Mouse (Mus musculus): ENCODE measurements around the gene Hist1h4h. TPM values are rescaled to one million over a fixed set of nuclear protein-coding genes. Genes with fewer than 3 reads are reported as not detected.
"Not testable (repeated sequence)": the region's sequence is repeated elsewhere in the genome, so short reads cannot be mapped to it uniquely, and the experiment has no call there.

The Hist1h4h gene
- total RNA-seq, 2 experiments from 2014 or later: 131 to 139 TPM

GRCm38 (mm10) chr13:23571022-23571503, 40.2 kb downstream of the Hist1h4h start, which contains the start of the genes Hist1h2ae and Hist1h2bg:
Gene Hist1h2ae (minus strand): TSS chr13:23571220.
Gene Hist1h2bg (plus strand): TSS chr13:23571396.
- intact Hi-C loops (cut with DNase I): no loop called here
- peak within 1 kb of the TSS; percentile 92 for H3K27ac ChIP-seq
- DNase-seq: peak; percentile 50
- H3K4me3 ChIP-seq: peak within 1 kb of the TSS; percentile 70
- no peak for TF ChIP-seq CTCF (IDR thresholded peaks at IDR 0.05)

DNA sequence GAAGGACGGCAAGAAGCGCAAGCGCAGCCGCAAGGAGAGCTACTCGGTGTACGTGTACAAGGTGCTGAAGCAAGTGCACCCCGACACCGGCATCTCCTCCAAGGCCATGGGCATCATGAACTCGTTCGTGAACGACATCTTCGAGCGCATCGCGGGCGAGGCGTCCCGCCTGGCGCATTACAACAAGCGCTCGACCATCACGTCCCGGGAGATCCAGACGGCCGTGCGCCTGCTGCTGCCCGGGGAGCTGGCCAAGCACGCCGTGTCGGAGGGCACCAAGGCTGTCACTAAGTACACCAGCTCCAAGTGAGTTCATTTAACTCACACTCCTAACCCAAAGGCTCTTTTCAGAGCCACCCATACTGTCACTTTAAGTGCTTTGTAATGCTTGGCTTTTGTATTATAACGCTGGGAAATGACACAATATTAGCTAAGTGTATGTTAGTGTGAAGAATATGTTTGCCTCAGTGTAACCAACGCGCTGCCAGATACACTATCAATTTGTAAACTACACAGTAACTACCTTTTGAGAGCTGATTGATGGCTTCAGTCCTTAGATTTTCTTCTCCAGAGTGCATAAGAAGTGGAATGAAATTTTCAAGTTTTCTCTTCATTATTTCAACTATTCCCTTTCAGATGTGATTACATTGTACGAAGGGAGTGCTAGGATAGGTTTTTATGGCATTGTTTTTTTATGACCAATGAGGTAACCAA, 40.8 kb downstream of the Hist1h4h start:
- intact Hi-C loops (cut with DNase I); DNase-seq: not testable (repeated sequence)
- peak overlapping the region; percentile 70 for H3K4me3 ChIP-seq
- peak overlapping the region; percentile 92 for H3K27ac ChIP-seq

GRCm38 (mm10) chr13:23572218-23573033, 41.6 kb downstream of the Hist1h4h start:
- Histone ChIP-seq H3K4me3 (peak overlapping the region; percentile 70), H3K27ac (0 out of 2 replicates have a peak overlapping the region, but pooled peaks have one; percentile 68)
- no peak for TF ChIP-seq CTCF (IDR thresholded peaks at IDR 0.05)
- intact Hi-C loops (cut with DNase I): no loop called here
- DNase-seq: no peak

DNA sequence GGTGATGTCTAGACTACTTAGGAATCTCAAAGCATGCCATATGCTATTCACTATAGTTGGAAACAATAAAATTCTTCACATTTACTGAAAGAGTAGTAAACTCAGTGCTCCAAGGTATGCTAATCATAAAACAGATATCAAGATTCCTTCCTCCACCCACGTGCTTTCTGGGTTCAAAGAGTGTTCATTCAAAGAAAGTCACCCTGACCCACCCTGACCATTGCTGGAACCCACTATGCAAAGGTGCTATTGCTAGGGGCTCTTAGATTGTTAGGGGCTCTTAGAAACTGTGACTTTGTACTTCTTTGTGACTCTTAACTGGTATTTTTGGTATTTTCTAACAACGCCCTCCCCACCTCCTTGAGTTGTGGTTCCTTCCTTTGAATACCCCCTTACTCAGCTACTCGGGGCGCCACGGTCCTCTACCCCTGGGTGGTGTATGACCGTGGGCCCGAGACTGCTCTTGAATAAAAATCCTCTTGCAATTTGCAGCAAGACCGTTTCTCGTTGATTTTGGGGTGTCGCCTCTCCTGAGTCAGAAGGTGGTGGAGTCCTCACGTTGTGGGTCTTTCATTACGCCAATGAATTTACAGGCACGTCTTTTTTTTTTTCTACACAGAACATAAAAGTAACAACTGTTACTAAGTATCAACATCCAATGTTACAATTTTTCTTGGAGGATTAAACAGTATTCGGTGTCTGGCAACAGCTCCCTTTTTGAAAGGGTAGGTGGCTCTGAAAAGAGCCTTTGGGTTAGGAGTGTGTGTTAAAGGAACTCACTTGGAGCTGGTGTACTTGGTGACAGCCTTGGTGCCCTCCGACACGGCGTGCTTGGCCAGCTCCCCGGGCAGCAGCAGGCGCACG, 42.4 kb downstream of the Hist1h4h start:
- intact Hi-C loops (cut with DNase I); DNase-seq; H3K27ac ChIP-seq: not testable (repeated sequence)
- H3K4me3 ChIP-seq: peak overlapping the region; percentile 70

DNA sequence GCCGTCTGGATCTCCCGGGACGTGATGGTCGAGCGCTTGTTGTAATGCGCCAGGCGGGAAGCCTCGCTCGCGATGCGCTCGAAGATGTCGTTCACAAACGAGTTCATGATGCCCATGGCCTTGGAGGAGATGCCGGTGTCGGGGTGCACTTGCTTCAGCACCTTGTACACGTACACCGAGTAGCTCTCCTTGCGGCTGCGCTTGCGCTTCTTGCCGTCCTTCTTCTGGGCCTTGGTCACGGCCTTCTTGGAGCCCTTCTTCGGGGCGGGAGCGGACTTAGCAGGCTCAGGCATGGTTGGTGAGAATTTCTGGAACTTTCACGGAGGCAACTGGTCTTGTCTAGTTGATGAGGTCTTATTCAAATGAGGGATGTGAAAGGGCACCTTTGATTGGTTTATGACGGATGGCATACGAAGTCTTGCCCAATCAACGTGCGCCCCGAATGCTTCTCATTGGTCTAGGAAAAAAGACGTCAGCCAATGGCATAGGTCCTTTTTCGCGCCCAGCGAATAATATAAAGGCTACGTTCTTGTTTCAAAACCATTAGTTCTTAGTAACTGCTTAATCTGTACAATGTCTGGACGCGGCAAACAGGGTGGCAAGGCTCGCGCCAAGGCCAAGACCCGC, 43.2 kb downstream of the Hist1h4h start, which contains the start of the genes Hist1h2bf and Hist1h2ad:
Gene Hist1h2bf (minus strand): TSS at position 299 of the 627 bp plus-strand sequence.
Gene Hist1h2ad (plus strand): TSS at position 484 of the 627 bp plus-strand sequence.
- Histone ChIP-seq H3K27ac (peak within 1 kb of the TSS; percentile 83), H3K4me3 (peak within 1 kb of the TSS; percentile 70)
- intact Hi-C loops (cut with DNase I): not testable (repeated sequence)
- DNase-seq: peak; percentile 84

DNA sequence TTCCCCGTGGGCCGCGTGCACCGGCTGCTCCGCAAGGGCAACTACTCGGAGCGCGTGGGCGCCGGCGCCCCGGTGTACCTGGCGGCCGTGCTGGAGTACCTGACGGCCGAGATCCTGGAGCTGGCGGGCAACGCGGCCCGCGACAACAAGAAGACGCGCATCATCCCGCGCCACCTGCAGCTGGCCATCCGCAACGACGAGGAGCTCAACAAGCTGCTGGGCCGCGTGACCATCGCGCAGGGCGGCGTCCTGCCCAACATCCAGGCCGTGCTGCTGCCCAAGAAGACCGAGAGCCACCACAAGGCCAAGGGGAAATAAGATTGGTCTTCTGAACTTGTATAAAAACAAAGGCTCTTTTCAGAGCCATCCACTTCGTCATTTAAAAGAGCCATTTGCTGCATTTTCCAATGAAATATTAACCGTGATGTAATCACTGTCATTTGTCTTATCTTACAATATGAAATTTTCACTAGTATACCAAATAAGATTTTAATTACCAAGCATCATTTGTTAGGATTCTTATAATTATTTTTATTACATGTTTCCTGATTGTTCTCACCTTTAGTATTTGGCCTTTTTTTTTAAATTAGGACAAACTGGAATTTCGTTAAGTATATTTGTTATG, 43.8 kb downstream of the Hist1h4h start:
- peak overlapping the region; percentile 70 for H3K4me3 ChIP-seq
- DNase-seq; intact Hi-C loops (cut with DNase I): not testable (repeated sequence)
- H3K27ac ChIP-seq: peak overlapping the region; percentile 83

GRCm38 (mm10) chr13:23575271-23575851, 44.5 kb downstream of the Hist1h4h start, which contains the start of gene Hist1h3d:
Gene Hist1h3d (plus strand): TSS chr13:23575763.
- Histone ChIP-seq H3K27ac (peak within 1 kb of the TSS; percentile 83), H3K4me3 (peak within 1 kb of the TSS; percentile 70)
- TF ChIP-seq CTCF (IDR thresholded peaks at IDR 0.05): no peak
- intact Hi-C loops (cut with DNase I): no loop called here
- peak; percentile 17 for DNase-seq

DNA sequence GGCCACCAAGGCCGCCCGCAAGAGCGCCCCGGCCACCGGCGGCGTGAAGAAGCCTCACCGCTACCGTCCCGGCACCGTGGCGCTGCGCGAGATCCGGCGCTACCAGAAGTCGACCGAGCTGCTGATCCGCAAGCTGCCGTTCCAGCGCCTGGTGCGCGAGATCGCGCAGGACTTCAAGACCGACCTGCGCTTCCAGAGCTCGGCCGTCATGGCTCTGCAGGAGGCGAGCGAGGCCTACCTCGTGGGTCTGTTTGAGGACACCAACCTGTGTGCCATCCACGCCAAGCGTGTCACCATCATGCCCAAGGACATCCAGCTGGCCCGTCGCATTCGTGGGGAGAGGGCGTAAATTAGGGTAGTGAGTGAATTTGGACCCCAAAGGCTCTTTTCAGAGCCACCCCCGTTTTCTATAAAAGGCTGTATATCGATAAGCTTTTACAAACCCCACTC, 45.0 kb downstream of the Hist1h4h start:
- H3K27ac ChIP-seq: peak overlapping the region; percentile 83
- H3K4me3 ChIP-seq: peak overlapping the region; percentile 70
- DNase-seq: peak; percentile 23
- intact Hi-C loops (cut with DNase I): not testable (repeated sequence)

GRCm38 (mm10) chr13:23576351-23576881, 45.6 kb downstream of the Hist1h4h start:
- intact Hi-C loops (cut with DNase I): no loop called here

DNA sequence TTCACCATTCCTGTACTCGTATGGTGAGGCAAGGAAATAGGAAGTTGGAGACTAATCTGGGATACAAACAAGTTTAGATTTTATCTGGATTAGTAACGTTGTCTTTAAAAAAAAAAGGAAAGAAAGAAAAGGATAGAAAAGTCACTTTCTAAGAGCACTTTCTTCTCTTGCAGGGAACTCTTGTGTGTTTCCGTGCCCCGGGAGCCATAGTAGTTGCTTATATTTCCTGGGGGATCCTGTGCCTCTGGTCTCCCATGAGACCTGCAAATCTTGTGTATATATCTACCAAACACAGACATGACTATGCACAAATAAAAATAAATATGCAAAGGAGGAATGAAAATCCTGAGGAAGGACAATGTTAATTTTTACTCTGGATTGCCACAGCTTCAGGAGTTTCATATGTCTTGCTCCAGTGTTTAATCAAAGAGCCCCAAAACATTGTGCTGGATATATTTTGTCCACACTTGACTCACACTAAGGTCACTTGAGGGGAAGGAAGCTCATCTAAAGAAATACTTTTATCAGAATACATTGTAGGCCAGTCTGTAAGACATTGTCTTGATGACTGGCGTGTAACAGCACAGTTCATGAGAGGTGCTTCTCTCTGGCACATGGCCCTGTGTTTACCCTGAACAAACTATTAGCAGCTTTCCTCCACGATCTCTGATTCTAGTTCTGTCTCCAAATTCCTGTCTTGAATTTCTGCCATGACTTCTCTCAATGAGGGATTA, 46.2 kb downstream of the Hist1h4h start:
- no peak for TF ChIP-seq CTCF (IDR thresholded peaks at IDR 0.05)
- intact Hi-C loops (cut with DNase I): no loop called here
- Histone ChIP-seq H3K4me3 (peak overlapping the region; percentile 70), H3K27ac (no peak overlapping the region; the same call in 1 of the 2 replicates)
- no peak for DNase-seq

More at GRCm38 (mm10) chr13:23576351-23576881, 45.6 kb downstream of the Hist1h4h start:
- DNase-seq: no peak
- TF ChIP-seq CTCF (IDR thresholded peaks at IDR 0.05): no peak
- peak overlapping the region; percentile 70 for H3K4me3 ChIP-seq
- peak overlapping the region; percentile 83 for H3K27ac ChIP-seq
